Mouse (Mus musculus): ENCODE measurements around the gene Tln1.

Tln1 gene

GRCm38 (mm10) chr4:43547160-43547559 is 15.3 kb downstream of the Tln1 start:
- no peak for DNase-seq (ENCODE audit: low read depth)

GRCm38 (mm10) chr4:43546375-43547047 is 16.0 kb downstream of the Tln1 start:
- no peak for DNase-seq (ENCODE audit: low read depth)

GRCm38 (mm10) chr4:43542044-43542443 is 20.4 kb downstream of the Tln1 start:
- no peak for DNase-seq (ENCODE audit: low read depth)

GRCm38 (mm10) chr4:43536031-43536430 is 26.5 kb downstream of the Tln1 start:
- DNase-seq (ENCODE audit: low read depth): no peak

GRCm38 (mm10) chr4:43535628-43536027 is 26.9 kb downstream of the Tln1 start:
- DNase-seq (ENCODE audit: low read depth): no peak

DNA sequence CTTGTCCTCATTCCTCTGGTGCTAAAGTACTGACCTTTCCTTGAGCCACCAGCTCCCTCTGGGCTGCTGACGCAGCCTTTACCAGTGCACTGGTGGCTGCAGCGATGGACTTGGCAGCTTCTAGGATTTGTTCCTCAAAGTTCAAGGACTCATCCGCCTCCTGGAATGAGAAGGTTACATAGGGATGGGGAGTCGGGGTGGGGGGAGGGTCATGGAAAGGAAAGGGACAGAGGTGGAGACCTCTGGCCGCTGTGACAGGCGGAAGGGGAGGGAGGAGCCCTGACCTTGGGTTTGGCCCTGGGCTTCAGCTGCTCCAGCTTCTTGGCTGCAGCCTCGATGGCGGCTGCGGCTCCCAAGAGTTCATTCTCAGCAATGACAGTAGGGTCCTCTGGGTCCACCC is 29.2 kb downstream of the Tln1 start:
- no peak for DNase-seq (ENCODE audit: low read depth)

DNA sequence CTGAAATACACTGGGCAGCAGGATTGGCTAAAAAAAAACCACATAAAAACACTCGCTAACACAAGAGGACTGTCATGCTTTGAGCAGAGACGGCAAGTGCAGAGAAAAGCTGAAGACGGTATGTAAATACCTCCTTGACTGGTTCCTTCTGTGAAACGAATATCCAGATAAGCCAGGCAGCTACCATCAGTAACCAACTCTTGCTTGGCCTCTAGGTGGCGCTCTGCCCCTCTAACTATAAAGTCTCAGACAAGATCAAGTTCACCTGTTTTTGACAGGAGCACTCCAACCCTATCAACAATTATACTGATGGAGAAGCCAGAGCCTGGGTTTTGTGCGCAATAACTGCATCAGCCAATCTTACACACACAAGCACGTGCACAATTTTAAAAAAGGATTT is 31.9 kb downstream of the Tln1 start:
- peak; percentile 87 for DNase-seq (ENCODE audit: low read depth)

- peak; percentile 35 for DNase-seq (ENCODE audit: low read depth)
Measured at GRCm38 (mm10) chr4:43530081-43530501, 32.4 kb downstream of the Tln1 start.

- peak; percentile 31 for DNase-seq (ENCODE audit: low read depth)
Measured at GRCm38 (mm10) chr4:43528487-43528886, 34.0 kb downstream of the Tln1 start.

- DNase-seq (ENCODE audit: low read depth): peak; percentile 55
Measured at GRCm38 (mm10) chr4:43527880-43528279, 34.6 kb downstream of the Tln1 start.

DNA sequence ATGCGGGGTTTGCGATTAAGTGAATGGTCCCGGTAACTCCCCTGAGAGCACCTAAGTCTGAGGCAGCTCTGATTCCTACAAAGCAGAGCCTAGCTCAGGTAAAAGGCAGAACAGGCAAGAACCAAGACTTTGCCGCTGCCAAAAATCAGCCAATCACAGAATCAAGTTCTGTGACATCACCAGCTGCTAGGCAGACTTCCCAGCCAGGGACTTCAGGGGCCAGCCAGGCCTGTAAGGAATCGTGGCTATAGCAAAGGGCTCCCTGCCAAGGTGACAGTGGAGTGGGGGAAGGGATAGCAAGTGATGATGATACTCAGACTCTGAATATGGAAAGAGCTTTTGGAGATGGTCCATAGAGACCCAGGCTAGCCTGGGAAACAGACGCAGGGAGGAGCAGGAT is 42.5 kb downstream of the Tln1 start:
- DNase-seq (ENCODE audit: low read depth): peak; percentile 89

DNA sequence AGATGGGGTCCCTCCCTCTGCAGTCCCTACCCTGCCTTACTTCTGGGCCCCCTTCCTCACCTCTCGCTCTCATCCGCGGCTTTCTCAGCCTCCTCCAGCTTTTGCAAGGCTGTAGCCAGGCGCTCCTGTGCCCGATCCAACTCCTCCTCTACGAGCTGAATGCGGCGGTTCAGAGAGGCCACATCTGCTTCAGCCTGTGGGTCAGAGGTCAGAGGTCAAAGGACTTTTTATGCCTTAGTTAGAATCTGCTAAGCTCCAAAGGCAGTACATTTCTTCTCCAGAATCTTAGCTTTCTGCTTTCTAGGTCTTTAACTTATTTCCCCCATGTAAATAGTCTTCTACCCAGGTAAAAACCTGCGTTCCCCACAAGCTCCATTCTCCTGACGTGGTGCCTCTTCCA is 42.9 kb downstream of the Tln1 start:
- DNase-seq (ENCODE audit: low read depth): no peak

DNA sequence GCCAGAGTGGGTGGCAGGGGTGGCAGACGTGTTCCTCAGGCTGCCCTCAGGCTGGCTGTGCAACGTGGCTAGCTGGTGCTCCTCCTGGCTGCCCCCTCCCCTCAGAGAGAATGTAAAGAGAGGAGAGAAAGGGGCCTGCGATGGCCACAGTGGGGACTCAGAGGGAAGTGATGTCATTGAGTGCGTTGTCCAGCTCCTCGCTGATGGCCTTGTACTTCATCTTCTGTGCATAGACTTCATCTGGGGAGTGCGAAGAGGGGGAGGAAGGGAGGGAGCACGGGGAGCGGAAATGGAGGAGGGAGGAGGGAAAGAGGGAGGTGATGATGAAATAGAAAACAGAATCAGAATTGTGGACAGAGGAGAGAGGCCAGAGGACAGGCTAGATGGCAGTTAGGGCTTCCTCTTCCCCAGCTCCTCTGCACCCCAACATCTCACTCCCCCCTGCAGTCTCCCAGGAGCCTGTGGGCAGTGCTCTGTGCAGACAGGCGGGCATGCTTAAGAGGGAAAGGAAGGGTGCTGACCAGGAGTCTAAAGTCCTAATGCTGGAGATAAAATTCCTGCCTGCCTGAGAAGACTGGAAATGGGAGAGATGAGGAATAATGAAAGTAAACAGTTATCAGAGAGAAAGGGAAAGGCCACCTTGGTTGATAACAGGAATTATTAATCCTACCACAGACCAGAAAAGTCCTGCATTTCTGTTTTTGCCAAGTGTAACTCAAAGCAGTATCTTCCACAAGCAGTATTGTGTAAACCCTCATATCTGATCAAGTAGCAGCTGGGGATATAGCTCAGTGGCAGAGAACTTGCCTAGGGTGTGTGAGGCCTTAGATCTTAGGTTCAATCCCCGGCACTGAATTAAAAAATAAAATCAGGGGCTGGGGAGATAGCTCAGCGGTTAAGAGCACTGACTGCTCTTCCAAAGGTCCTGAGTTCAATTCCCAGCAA is 46.5 kb downstream of the Tln1 start:
- no peak for DNase-seq (ENCODE audit: low read depth)

DNA sequence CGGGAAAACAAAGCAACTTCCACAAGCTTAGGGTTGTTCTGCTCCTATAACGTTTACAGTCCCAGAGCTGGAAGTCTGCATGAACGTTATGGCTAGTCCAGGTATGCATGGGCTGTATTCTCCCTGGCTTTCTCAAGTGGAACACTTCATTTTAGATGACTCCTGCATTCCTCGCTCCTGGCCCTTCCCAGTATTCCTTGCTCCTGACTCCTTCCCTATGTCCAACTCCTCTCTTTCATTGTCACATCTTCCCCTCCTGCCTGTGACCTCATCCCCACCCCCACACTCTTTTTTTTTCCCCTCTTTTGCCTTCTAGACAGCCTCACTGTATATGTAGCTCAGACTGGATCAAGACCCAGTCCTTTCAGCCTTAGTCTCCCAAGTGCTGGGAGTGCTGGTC is 48.7 kb downstream of the Tln1 start:
- no peak for DNase-seq (ENCODE audit: low read depth)

- no peak for DNase-seq (ENCODE audit: low read depth)
Measured at GRCm38 (mm10) chr4:43513300-43513699, 49.2 kb downstream of the Tln1 start.

- no peak for DNase-seq (ENCODE audit: low read depth)
Measured at GRCm38 (mm10) chr4:43512653-43513052, 49.8 kb downstream of the Tln1 start.

GRCm38 (mm10) chr4:43511675-43512454 is 50.6 kb downstream of the Tln1 start:
- no peak for DNase-seq (ENCODE audit: low read depth)

GRCm38 (mm10) chr4:43509109-43509508 is 53.4 kb downstream of the Tln1 start:
- DNase-seq (ENCODE audit: low read depth): no peak

DNA sequence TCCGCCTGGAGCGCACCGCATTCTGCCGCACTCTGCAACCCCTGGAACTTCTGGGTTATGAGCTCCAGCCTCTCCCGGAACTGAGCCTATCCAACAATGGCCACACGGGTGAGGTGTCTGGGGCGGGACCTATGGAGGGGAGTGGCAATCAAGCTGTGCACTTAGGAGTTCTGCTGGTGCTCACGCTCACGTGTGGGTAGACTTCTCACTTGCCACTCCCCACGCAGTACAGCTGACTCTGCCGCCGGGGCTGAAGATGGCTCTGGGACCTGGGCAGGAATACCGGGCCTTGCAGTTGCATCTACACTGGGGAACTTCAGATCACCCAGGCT is 53.9 kb downstream of the Tln1 start:
- no peak for DNase-seq (ENCODE audit: low read depth)

DNA sequence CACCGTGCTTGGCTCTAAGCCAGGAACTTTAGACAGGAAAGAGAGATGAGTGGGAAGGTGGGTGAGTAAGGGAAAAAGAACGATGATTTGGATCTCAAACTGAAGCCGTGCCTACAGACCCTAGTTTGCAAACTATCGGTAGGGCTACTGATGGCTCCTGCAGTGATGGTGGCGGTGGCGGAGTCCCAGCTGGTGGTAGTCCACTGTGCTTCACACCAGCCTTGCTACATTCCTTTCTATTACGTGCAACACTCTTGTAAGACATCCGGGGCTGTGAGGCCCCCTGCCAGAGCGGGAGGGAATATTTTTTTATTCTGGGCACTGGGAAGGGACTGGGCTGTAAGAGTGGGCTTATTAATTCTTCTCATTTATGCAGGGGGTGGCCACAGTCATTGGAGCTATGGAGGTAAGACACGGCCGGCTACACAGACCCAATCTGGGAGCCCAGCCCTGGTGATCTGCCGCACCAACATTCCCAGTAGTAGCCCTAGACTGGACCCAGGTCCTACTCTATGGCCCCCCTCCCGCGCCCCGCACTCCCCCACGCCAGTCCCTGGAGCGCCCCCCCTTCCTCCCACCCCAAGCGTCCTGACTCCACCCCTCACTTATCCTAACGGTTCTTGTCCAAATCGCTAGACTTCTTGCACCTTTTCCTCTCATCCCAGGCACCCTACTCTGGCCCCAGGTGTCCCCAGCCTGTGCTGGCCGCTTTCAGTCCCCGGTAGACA is 54.4 kb downstream of the Tln1 start:
- no peak for DNase-seq (ENCODE audit: low read depth)

- DNase-seq (ENCODE audit: low read depth): no peak
Measured at GRCm38 (mm10) chr4:43506536-43507185, 55.8 kb downstream of the Tln1 start, which contains the start of gene Car9. Car9 (plus strand) TSS chr4:43506966.

All from NIH3T3 (cell line).